Comparison of ENCODE assay signal across 8 mouse cellular contexts in the genomic region with DNA sequence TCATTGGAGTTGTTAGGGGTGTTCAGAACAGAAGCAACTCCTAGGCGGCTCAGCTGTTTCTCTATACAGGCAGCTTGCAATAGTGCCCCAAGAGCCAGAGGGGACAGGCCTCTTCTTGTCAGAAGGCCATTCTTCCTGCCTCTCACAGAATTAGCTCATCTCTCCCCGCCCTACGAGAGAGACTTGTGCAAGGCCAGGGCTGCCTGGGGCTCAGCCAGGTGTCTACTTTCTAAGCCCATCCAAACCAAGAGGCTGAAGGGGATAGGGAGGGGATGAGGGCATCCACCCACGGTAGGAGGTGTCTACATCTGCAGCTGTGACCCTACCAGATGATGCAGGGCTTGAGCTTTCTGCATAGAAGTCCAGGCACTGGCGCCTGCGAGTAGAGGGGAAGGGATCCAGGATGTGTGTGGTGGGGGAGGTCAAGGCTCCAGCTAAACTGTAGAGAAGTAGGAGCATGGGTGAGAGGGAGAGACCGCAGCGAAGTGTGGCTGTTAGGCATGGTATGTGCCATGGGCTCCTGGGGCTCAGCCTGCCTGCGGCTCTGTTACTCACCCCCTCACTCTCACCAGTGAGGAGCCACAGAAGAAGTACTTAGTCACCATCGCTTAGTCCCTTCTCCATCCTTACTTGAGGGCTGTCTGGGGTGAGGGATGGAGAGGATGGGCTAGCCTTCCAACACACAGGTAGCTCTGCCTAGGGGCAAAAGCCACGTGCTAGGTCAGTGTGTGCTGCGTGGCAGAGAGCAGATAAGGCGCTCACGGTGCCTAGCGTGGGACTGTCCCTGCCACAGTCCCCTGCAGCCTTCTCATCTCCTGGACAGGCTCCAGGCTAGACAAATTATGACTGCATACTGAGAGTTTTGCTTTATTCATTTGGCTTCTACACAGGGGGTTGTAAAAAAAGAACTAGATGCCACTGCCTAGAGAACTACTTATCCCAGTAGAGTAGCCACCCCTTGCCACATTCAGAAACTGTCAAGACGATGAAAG.
DNase-seq lines count a peak whose midpoint lies in the region; ATAC-seq and TF ChIP-seq lines count a peak whose summit lies in the region.

No protein-coding gene starts in this region.

- no peak for ATAC-seq in embryonic facial prominence, embryonic 12.5 days (ENCODE audit: insufficient number of reproducible peaks, insufficient read depth, low FRiP score, low TSS enrichment)
- no peak for ATAC-seq in heart, postnatal 0 days (ENCODE audit: insufficient read depth, low read depth)
- ATAC-seq in megakaryocyte progenitor cell, adult 5-6 weeks (replicated peaks; ENCODE audit: poor library complexity), result peak; percentile 53
- ATAC-seq in megakaryocyte-erythroid progenitor cell, adult 5-6 weeks (replicated peaks; ENCODE audit: low FRiP score, low TSS enrichment, poor library complexity, severe bottlenecking), result no peak

- peak overlapping the region; percentile 88; the same call in 1 of the 2 replicates for H3K27ac ChIP-seq in embryonic facial prominence, embryonic 12.5 days
- peak overlapping the region; percentile 93 for H3K27ac ChIP-seq in heart, postnatal 0 days (ENCODE audit: low read depth)

- WGBS in embryonic facial prominence, embryonic 12.5 days, result 59% methylated on average over 16 of the region's 16 CpGs
- WGBS in heart, postnatal 0 days, result 43% methylated on average over 16 of the region's 16 CpGs

- peaks cover 23% of the 10 kb centered on the region for H3K36me3 ChIP-seq in embryonic facial prominence, embryonic 12.5 days
- peaks cover 16% of the 10 kb centered on the region for H3K36me3 ChIP-seq in heart, postnatal 0 days (replicated peaks; ENCODE audit: control insufficient read depth, insufficient read depth, low read length)

- no peak for TF ChIP-seq EP300 in heart, postnatal 0 days (IDR thresholded peaks at IDR 0.05; ENCODE audit: low read depth)

- H3K9ac ChIP-seq in embryonic facial prominence, embryonic 12.5 days, result no peak overlapping the region
- no peak overlapping the region for H3K9ac ChIP-seq in heart, postnatal 0 days (replicated peaks; ENCODE audit: low read depth, low read length)

- no peak overlapping the region for H3K4me3 ChIP-seq in embryonic facial prominence, embryonic 12.5 days
- no peak overlapping the region for H3K4me3 ChIP-seq in heart, postnatal 0 days (ENCODE audit: low read depth, low read length)

- H3K4me2 ChIP-seq in embryonic facial prominence, embryonic 12.5 days (replicated peaks), result no peak overlapping the region
- H3K4me2 ChIP-seq in heart, postnatal 0 days (ENCODE audit: low read depth, low read length), result no peak overlapping the region

- intact Hi-C loops in heart, postnatal 25 days (cut with DNase I), result loop anchor here (2.0 to 5.0 kb wide), 2 partner anchors 16 to 38 kb away; no protein-coding TSS in a partner anchor

- TF ChIP-seq CTCF in heart, postnatal 0 days (IDR thresholded peaks at IDR 0.05; ENCODE audit: low read depth), result no peak

- DNase-seq in heart, adult 11 months, result peak; percentile 96
- DNase-seq in heart, postnatal 25 days (ENCODE audit: low spot score), result no peak
- peak; percentile 36 for DNase-seq in MN1 (ENCODE audit: low spot score)
- no peak for DNase-seq in heart, postnatal 0 days (ENCODE audit: low spot score)
- DNase-seq in left cerebral cortex, adult 9 months (ENCODE audit: low spot score in 2 of 2), result no peak

- no peaks in the 10 kb centered on the region for H3K27me3 ChIP-seq in embryonic facial prominence, embryonic 12.5 days
- no peaks in the 10 kb centered on the region for H3K27me3 ChIP-seq in heart, postnatal 0 days (ENCODE audit: control insufficient read depth, insufficient read depth, low read length)

- peaks cover 75% of the 10 kb centered on the region for H3K4me1 ChIP-seq in embryonic facial prominence, embryonic 12.5 days
- H3K4me1 ChIP-seq in heart, postnatal 0 days (ENCODE audit: control insufficient read depth, insufficient read depth), result peaks cover 50% of the 10 kb centered on the region

- no peaks in the 10 kb centered on the region for H3K9me3 ChIP-seq in embryonic facial prominence, embryonic 12.5 days
- no peaks in the 10 kb centered on the region for H3K9me3 ChIP-seq in heart, postnatal 0 days (replicated peaks; ENCODE audit: control insufficient read depth, low read length)

Comparison
In these comparisons a context has a peak if more than half of its experiments do, and no peak if none do; other contexts are left out.
1. DNase-seq: peak in heart, adult 11 months (single experiment) and MN1 (single experiment); none in heart, postnatal 25 days (single experiment), heart, postnatal 0 days (single experiment) and left cerebral cortex, adult 9 months (0 of 2).